Mouse (Mus musculus): Measurements from ENCODE around the gene Art5. TPM values are rescaled to one million over a fixed set of nuclear protein-coding genes. Genes with fewer than 3 reads are reported as not detected.

Gene Art5
- 0.02 and 0.10 TPM in 2 replicates for polyA plus RNA-seq (2012; rRNA removed)

DNA sequence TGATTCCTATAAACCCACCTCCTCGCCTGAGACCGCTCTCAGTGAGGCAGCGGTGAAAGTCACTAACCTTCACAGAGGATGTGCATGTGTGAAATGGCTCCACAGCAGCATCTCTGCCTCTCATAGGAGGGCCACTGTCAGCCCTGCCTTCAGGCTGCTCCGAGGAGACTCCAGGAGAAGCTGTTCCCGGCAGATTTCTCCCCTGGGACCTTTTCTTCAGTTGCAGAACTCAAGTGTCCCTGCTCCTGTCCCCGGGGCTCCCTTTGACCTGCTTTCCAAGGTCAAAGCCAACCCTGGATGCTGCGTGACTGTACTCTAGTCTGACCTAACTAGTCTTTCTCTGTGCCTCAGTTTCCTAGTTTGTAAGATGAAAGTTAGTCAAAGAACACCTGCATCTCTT, at the start of gene Art5:
Art5 (minus strand) TSS at position 319 of the 400 bp plus-strand sequence.

DNA sequence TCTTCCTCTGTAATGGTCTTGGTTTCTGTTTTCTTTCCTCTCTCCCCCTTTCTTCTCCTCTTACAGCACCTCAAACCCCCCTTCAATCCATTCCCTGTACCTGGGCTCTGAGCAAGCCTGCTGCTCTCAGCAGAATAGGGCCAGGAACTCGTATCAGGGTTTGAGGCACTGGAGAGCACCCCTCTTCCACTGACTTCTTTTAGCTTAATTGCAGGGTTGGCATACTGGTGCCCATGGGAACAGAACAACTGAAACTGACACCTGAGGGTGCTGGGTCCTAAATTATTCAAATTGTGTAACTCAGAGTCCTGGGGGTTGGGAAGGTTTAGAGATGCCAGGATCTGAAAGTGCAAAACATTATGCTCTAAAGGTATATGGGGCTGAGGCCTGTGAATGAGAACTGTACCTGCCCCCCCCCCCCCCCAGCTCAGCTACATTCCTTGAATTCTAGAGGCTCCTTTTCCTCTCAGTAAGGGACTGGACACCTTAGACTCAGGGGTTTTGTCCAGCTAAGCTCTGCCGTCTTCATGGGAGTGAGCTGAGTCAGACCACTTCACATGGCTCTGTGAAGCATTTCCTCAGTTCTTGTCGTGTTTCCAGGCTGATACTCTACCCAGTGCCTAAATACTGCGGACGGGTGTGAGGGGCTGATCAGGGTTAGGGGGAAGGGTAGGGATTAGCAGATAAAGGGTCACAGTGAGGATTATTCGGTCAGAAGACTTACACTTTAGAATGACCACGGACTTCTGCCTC, 7.5 kb upstream of the Art5 start, which contains the start of gene Chrna10:
Chrna10 (minus strand) TSS at position 250 of the 753 bp plus-strand sequence.

DNA sequence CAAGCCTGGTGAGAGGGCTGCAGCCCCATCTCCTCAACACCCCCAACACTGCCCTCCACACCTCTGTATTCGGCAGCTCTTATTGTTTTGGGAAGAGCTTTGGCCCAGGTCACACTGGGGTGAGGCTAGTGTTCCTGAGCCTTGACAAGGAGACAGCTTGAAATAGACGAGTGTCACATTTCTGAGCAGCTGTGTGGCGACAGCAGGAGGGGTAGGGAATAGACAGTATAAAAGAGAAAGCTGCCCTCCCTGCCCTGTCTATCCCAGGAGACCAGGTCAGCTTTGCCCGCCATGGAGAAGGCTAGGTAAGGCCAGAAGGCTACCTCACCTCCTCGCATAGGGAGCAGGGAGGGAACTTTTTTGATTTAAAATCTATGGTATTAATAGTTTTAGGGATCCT, 7.8 kb downstream of the Art5 start, which contains the start of gene Art1:
Art1 (plus strand) TSS at position 257 of the 400 bp plus-strand sequence.

DNA sequence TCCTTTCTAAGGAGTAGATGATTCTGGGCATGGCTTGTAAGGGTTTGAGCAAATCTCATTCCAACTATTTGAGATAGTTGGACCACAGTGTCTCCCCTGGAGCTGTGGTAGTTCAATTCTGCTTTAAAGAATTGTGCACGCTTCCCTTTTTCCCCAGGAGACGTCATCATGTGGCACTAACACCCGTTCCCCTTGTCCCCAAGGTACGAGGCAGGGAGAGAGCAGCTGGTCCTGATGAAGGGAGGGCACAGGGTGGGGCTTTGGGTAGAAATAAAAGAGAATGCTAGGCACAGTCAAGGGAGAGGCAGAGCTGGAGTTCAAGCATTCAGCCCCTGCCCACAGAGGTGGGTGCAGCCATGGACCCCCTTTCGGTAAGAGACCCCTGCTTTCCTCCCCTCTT, 26.5 kb downstream of the Art5 start, which contains the start of gene Trpc2:
Trpc2 (plus strand) TSS at position 301 of the 400 bp plus-strand sequence.

DNA sequence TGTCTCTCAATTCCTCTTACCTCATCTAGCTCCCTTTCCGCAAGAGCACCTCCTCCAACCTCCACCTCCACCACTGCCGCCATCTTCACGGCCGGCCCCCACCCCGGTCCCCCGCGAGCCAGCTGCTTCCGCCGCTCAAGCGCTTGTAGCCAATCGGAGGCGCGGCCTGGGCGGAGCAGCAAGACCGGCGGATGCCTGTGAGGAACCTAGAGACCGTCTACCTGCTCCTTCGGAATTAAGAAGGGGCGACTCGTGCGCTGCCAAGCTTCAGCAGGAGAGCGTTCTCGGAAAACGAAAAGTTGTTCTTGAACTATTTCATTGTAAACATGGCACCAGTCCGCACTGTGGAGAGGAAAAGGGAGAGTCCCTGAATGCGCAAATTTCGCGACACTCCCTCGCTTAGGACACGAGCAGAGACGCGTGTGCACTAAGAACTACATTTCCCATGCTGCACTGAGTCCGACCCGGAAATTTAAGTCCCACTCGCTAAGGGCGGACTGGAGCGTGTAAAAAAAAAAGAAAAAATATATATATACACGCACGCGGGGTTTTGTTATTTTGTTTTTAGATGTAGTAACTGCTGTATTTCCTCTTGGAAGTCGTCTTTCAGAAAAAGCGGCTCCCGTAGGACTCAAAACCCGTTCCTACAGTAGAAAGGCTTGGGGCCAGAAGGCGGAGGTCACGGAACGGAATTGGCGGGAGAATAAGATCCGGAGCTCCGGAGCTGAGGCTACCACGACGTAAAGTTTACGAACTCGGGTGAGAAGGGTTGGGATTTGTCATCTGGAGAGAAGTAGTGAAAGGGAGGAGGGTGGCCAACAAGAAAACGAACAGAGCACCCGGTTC, 44.0 kb downstream of the Art5 start, which contains the start of the genes Rnf121, Xndc1 and Xntrpc:
Rnf121 (minus strand) TSS at position 424 of the 846 bp plus-strand sequence.
Xndc1 (plus strand) TSS at position 466 of the 846 bp plus-strand sequence.
Xntrpc (plus strand) TSS at position 668 of the 846 bp plus-strand sequence.

Other genes with a start within 250 kb of the Art5 start
- 30.0 TPM in 2 replicates for gene Anapc15, start 245.8 kb downstream of the Art5 start, polyA plus RNA-seq (2012; rRNA removed)
- gene Folr1, start 238.7 kb downstream of the Art5 start, polyA plus RNA-seq (2012; rRNA removed): 0.36 and 0.81 TPM in 2 replicates
- gene Lamtor1, start 203.6 kb downstream of the Art5 start, polyA plus RNA-seq (2012; rRNA removed): 62.9 and 68.3 TPM in 2 replicates
- gene Tomt, start 203.1 kb downstream of the Art5 start, polyA plus RNA-seq (2012; rRNA removed): 0.07 TPM in 2 replicates
- gene Lrrc51, start 175.6 kb downstream of the Art5 start, polyA plus RNA-seq (2012; rRNA removed): 3.7 and 4.5 TPM in 2 replicates
- 17.2 and 21.1 TPM in 2 replicates for gene Numa1, start 175.4 kb downstream of the Art5 start, polyA plus RNA-seq (2012; rRNA removed)
- 31.9 and 35.6 TPM in 2 replicates for gene Il18bp, start 90.8 kb downstream of the Art5 start, polyA plus RNA-seq (2012; rRNA removed)
- 17.7 and 20.7 TPM in 2 replicates for gene Rnf121, start 44.0 kb downstream of the Art5 start, polyA plus RNA-seq (2012; rRNA removed)
- gene Xndc1, start 44.0 kb downstream of the Art5 start, polyA plus RNA-seq (2012; rRNA removed): 8.8 and 12.2 TPM in 2 replicates
- gene Xntrpc, start 43.8 kb downstream of the Art5 start, polyA plus RNA-seq (2012; rRNA removed): 1.00 and 1.0 TPM in 2 replicates
- 0.10 TPM in 1 of 2 replicates, not detected in the other for gene Trpc2, start 26.4 kb downstream of the Art5 start, polyA plus RNA-seq (2012; rRNA removed)
- 0.02 and 0.07 TPM in 2 replicates for gene Art1, start 7.7 kb downstream of the Art5 start, polyA plus RNA-seq (2012; rRNA removed)
- gene Chrna10, start 7.3 kb upstream of the Art5 start, polyA plus RNA-seq (2012; rRNA removed): 0.01 TPM in 1 of 2 replicates, not detected in the other
- gene Nup98, start 100.7 kb upstream of the Art5 start, polyA plus RNA-seq (2012; rRNA removed): 5.9 and 6.5 TPM in 2 replicates
- gene Pgap2, start 100.7 kb upstream of the Art5 start, polyA plus RNA-seq (2012; rRNA removed): 19.6 and 20.5 TPM in 2 replicates
- gene Rhog, start 146.6 kb upstream of the Art5 start, polyA plus RNA-seq (2012; rRNA removed): 30.6 and 31.5 TPM in 2 replicates
- gene Stim1, start 158.3 kb upstream of the Art5 start, polyA plus RNA-seq (2012; rRNA removed): 10.8 and 12.6 TPM in 2 replicates

Data from liver, embryonic 18 days (tissue).